Mouse (Mus musculus): ENCODE measurements around the gene Cdhr4. TPM values are rescaled to one million over a fixed set of nuclear protein-coding genes. Genes with fewer than 3 reads are reported as not detected.

Cdhr4 gene
- polyA plus RNA-seq, 1 experiment from 2014 or later, result 1.3 TPM

DNA sequence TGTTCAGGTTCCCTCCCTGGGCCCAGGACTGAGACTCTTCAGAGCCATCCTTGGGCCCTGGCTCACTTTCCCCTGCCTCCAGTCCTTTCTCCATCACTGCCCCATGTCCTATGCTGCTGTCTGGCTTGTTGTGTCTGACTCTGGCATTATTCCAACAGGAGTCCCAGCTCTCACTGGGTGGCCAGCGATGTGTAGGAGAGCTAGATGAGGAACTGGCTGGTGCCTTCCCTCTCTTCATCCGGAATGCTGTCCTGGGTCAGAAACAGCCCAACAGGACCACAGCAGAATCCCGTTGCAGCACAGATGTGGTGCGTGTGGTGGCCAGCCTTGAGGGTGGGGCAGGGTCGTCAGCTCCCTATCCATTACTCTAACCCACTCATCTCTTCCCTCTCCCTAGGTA lies 22.0 kb upstream of the Cdhr4 start:
- H3K36me3 ChIP-seq (ENCODE audit: control insufficient read depth, insufficient read depth, low read length), result 0 out of 2 replicates have a peak, but pooled peaks cover 2% of the 10 kb centered on the region
- no peak overlapping the region for H3K4me3 ChIP-seq (ENCODE audit: low read depth, low read length)
- H3K9me3 ChIP-seq (ENCODE audit: control insufficient read depth, low read length), result no peaks in the 10 kb centered on the region
- H3K9ac ChIP-seq (ENCODE audit: low read length), result no peak overlapping the region
- TF ChIP-seq EP300 (optimal IDR thresholded peaks at IDR 0.05) (no peak), CTCF (IDR thresholded peaks at IDR 0.05; ENCODE audit: low read depth) (no peak)
- H3K4me1 ChIP-seq (replicated peaks; ENCODE audit: control insufficient read depth, insufficient read depth), result no peaks in the 10 kb centered on the region; the same call in 1 of the 2 replicates
- no peak overlapping the region for H3K27ac ChIP-seq (replicated peaks)
- no peak for ATAC-seq (ENCODE audit: low FRiP score, low TSS enrichment)
- 85% methylated on average over 5 of the region's 5 CpGs for WGBS
- H3K4me2 ChIP-seq (replicated peaks; ENCODE audit: low read depth), result no peak overlapping the region
- no peak for DNase-seq (ENCODE audit: low spot score)
- no peaks in the 10 kb centered on the region for H3K27me3 ChIP-seq (ENCODE audit: control insufficient read depth, insufficient read depth, low read length)

DNA sequence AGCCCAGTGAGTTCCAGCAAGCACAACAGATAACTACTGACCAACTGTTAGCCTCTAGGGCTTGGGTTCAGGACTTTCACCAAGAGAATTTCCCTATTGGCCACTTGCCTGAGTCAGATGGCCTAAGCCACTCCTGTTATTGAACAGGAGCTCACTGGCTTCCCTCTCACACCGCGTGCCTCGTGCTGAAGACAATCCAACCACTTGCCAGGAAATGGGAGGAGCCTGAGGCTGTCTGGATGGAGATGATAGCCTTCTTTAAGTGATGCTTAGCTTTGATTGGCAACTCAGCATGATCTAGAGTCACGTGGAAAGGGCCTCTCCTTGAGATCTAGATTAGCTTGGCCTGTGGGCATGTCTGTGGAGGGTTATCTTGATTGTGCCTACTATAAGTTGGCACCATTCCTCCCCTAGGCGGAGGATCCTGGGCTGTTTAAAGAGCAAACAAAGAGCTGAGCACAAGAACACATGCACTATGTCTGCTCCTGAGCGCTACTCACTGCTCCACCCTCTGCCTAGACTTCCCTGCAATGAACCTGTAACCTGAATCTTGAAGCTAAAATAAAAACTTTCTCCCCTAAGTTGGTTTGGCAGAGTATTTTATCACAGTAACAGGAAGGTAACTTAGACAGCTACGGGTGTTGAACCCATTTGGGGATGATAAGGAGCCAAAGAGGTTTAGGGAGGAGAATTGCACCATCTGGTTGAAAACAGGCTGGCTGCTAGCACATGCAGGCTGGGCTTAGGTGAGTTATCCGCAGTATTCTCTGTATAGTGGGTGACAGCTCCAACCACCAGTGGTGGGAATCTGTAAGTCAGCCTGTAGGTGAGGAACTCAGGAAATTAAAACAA lies 20.4 kb upstream of the Cdhr4 start:
- peak; percentile 72 for ATAC-seq (ENCODE audit: low FRiP score, low TSS enrichment)
- DNase-seq (ENCODE audit: low spot score), result peak; percentile 66
- no peak overlapping the region for H3K4me2 ChIP-seq (replicated peaks; ENCODE audit: low read depth)
- H3K9me3 ChIP-seq (ENCODE audit: control insufficient read depth, low read length), result no peaks in the 10 kb centered on the region
- TF ChIP-seq EP300 (optimal IDR thresholded peaks at IDR 0.05) (no peak), CTCF (IDR thresholded peaks at IDR 0.05; ENCODE audit: low read depth) (no peak)
- H3K27ac ChIP-seq (replicated peaks), result no peak overlapping the region
- no peaks in the 10 kb centered on the region; the same call in 1 of the 2 replicates for H3K4me1 ChIP-seq (replicated peaks; ENCODE audit: control insufficient read depth, insufficient read depth)
- H3K9ac ChIP-seq (ENCODE audit: low read length), result no peak overlapping the region
- H3K4me3 ChIP-seq (ENCODE audit: low read depth, low read length), result no peak overlapping the region
- WGBS, result 52% methylated on average over 8 of the region's 8 CpGs
- H3K36me3 ChIP-seq (ENCODE audit: control insufficient read depth, insufficient read depth, low read length), result 0 out of 2 replicates have a peak, but pooled peaks cover 2% of the 10 kb centered on the region
- no peaks in the 10 kb centered on the region for H3K27me3 ChIP-seq (ENCODE audit: control insufficient read depth, insufficient read depth, low read length)

DNA sequence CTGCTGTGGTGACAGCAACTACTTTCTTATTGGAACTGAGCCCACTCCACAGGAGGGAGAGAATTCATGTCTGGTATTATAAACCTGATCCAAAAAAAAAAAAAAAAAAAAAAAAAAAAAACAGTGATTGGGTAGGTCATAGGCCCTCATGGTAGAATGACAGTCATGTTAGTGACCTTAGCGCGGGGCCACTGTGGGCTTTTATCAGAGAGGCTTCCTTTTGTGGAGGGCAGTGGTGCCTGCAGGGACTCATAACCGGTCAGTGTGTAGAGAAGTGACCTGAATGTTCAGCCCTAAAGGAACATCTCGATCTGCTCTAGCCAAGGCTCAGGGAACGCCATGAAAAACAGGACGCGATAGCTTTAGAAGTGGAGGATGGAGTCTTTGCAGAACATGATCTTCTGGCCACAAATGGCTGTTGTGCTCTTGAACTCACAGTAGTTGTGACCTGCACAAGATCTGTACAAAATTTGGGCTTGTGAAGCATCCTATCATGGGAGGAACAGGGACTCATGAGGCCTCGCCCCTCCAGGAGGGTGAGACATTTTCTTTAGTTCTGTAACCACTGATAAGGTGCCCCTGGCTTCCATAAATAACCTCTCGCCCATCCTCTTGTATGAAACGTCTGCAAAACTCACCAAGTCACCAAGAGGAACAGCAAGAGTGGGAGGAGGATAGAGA lies 17.7 kb upstream of the Cdhr4 start:
- Histone ChIP-seq H3K27ac (replicated peaks) (peak overlapping the region; percentile 49; the same call in 1 of the 2 replicates), H3K36me3 (ENCODE audit: control insufficient read depth, insufficient read depth, low read length) (peaks cover 4% of the 10 kb centered on the region; the same call in 1 of the 2 replicates), H3K9ac (ENCODE audit: low read length) (no peak overlapping the region), H3K27me3 (ENCODE audit: control insufficient read depth, insufficient read depth, low read length) (no peaks in the 10 kb centered on the region), H3K4me3 (ENCODE audit: low read depth, low read length) (no peak overlapping the region), H3K4me2 (replicated peaks; ENCODE audit: low read depth) (no peak overlapping the region), H3K9me3 (ENCODE audit: control insufficient read depth, low read length) (no peaks in the 10 kb centered on the region), H3K4me1 (replicated peaks; ENCODE audit: control insufficient read depth, insufficient read depth) (no peaks in the 10 kb centered on the region; the same call in 1 of the 2 replicates)
- WGBS, result 75% methylated on average over 10 of the region's 10 CpGs
- DNase-seq (ENCODE audit: low spot score) (no peak), ATAC-seq (ENCODE audit: low FRiP score, low TSS enrichment) (no peak)
- TF ChIP-seq CTCF (IDR thresholded peaks at IDR 0.05; ENCODE audit: low read depth), result no peak
- TF ChIP-seq EP300 (optimal IDR thresholded peaks at IDR 0.05), result no peak

DNA sequence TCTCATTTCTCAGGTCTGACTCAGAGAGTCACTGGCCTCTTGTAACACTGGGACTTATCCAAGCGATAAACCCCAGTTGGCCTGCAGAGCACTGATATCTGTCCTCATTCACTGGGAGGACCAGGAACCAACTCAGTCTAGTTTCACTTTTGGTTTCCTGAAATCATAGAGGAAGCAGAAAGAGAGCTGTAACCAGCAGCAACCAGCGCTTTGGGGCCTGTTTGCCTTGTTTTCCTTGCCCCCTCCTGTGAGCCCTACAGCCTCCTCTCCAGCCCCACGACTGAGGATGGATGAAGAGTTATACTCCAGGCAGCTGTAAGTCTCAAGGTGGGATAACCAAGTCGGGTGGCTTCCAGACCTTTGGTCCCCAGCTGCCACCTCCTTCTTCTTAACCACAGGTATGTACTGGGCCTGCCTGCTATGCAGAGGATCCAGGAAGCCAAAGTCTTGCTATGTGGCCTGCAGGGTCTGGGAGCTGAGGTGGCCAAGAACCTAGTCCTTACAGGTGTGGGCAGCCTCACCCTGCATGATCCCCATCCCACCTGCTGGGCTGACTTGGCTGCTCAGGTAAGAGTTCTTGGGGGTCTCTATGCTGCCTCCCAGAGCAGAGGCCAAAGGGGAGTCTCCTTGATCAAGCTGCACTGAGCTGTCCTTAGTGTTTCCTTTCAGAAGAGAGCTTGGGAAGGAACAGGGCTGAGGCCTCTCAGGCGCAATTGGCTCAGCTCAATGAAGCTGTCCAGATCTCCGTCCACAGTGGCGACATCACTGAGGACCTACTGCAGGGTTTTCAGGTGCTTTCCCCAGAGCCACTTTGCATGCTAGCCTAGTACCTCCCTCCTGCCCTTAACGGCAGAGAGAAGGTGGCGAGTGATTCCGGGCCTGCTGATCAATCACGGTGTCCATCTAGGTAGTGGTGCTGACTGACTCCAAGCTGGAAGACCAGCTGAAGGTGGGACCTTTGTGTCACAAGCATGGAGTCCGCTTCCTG lies 16.6 kb upstream of the Cdhr4 start, which contains the start of gene Uba7:
Gene Uba7 (plus strand): TSS at position 107 of the 988 bp plus-strand sequence.
- ATAC-seq (ENCODE audit: low FRiP score, low TSS enrichment), result peak; percentile 77
- peak within 1 kb of the TSS; percentile 57 for H3K9ac ChIP-seq (ENCODE audit: low read length)
- H3K27ac ChIP-seq (replicated peaks), result peak within 1 kb of the TSS; percentile 67
- H3K27me3 ChIP-seq (ENCODE audit: control insufficient read depth, insufficient read depth, low read length), result no peaks in the 10 kb centered on the region
- peak within 1 kb of the TSS; percentile 17 for H3K4me3 ChIP-seq (ENCODE audit: low read depth, low read length)
- H3K4me1 ChIP-seq (replicated peaks; ENCODE audit: control insufficient read depth, insufficient read depth), result no peaks in the 10 kb centered on the region; the same call in 1 of the 2 replicates
- H3K36me3 ChIP-seq (ENCODE audit: control insufficient read depth, insufficient read depth, low read length), result peaks cover 4% of the 10 kb centered on the region; the same call in 1 of the 2 replicates
- no peak for TF ChIP-seq EP300 (optimal IDR thresholded peaks at IDR 0.05)
- TF ChIP-seq CTCF (IDR thresholded peaks at IDR 0.05; ENCODE audit: low read depth), result no peak
- no peaks in the 10 kb centered on the region for H3K9me3 ChIP-seq (ENCODE audit: control insufficient read depth, low read length)
- DNase-seq (ENCODE audit: low spot score), result peak; percentile 53
- peak within 1 kb of the TSS; percentile 51 for H3K4me2 ChIP-seq (replicated peaks; ENCODE audit: low read depth)
- 57% methylated on average over 12 of the region's 12 CpGs for WGBS

DNA sequence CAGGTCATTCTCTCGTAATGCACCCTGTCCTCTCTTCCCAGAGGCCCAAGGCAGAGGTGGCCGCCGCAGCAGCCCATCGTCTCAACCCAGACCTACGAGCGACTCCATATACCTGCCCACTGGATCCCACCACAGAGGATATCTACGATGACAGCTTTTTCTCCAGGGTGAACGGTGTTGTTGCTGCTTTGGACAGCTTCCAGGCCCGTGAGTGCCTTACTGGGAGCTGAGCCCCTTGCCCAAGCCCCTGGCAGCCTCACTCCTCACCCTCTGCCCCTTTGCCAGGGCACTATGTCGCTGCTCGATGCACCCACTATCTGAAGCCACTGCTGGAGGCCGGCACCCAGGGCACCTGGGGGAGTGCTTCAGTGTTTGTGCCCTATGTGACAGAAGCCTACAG lies 13.5 kb upstream of the Cdhr4 start:
- no peak overlapping the region for H3K27ac ChIP-seq (replicated peaks)
- H3K4me1 ChIP-seq (replicated peaks; ENCODE audit: control insufficient read depth, insufficient read depth), result 0 out of 2 replicates have a peak, but pooled peaks cover 5% of the 10 kb centered on the region
- no peaks in the 10 kb centered on the region for H3K9me3 ChIP-seq (ENCODE audit: control insufficient read depth, low read length)
- H3K4me3 ChIP-seq (ENCODE audit: low read depth, low read length), result no peak overlapping the region
- H3K4me2 ChIP-seq (replicated peaks; ENCODE audit: low read depth), result no peak overlapping the region
- H3K9ac ChIP-seq (ENCODE audit: low read length), result no peak overlapping the region
- H3K27me3 ChIP-seq (ENCODE audit: control insufficient read depth, insufficient read depth, low read length), result no peaks in the 10 kb centered on the region
- WGBS, result 90% methylated on average over 12 of the region's 12 CpGs
- peaks cover 4% of the 10 kb centered on the region; the same call in 1 of the 2 replicates for H3K36me3 ChIP-seq (ENCODE audit: control insufficient read depth, insufficient read depth, low read length)
- DNase-seq (ENCODE audit: low spot score), result no peak
- no peak for ATAC-seq (ENCODE audit: low FRiP score, low TSS enrichment)
- TF ChIP-seq EP300 (optimal IDR thresholded peaks at IDR 0.05) (no peak), CTCF (IDR thresholded peaks at IDR 0.05; ENCODE audit: low read depth) (no peak)

All from stomach, postnatal 0 days (tissue).